Mouse (Mus musculus) fibroblast of lung, adult 2 months (primary cell): ENCODE results near the gene Grpel1.

ENCODE experiments used
- DNase-seq: peaks from one replicate; pipeline ENCODE4 v3.0.0-alpha.2; 2011; ENCODE audit warnings: low read depth

Grpel1 gene

DNA sequence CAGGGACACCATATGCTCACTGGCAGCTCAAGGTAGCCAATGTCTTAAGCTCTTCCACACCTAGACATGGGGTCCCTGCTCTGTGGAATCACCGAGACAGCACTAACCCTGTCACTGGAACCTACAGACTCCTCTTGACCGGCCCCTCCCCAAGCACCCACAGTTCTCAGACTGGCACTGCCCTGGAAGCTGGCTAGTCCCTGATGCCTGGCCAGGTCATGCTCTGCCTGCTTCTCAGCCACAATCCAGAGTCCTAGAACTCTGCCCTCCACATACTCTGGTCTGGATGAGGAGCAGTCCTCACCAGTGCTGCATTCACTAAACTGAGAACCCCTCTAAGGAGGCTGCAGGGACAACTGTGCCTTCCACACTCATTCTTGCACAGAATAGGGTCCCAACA lies 46.2 kb downstream of the Grpel1 start:
- no peak for DNase-seq

DNA sequence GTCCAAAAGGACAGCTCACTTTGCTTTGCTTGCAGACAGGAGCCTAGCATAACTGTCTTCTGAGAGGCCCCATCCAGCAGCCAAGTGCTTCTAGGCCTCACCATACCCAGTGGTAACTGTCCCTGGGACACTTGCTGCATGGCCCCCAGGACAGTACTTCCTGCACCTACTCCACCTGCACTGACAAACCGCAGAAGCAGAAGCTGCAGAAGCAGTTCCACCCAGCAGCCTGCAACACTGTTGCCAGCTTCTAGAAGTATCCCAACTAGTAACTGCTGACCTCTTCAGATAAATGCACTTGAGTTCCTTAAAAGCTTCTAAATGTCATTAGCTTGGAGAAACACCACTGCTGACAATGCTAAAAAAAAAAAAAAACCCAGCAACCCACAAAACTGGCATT lies 50.3 kb downstream of the Grpel1 start:
- DNase-seq: no peak

DNA sequence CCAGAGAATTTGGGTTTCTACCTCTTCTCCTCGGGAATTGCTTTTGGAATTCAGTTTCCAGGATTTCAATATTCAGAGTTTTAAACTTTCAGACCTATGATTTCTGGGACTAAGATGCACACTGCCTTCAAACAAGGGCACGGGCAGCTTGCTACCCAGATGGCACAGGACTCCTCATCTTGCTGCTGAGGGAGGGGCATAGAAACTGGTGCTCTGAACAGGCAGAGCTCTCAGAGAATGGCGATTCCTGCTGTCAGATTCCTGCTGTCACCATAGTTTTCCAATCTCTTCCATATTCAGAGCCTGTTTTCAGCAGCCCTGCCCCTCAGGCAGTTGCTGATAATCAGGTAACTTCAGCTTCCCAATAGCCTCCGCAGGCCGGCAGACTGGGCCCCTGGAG lies 50.8 kb downstream of the Grpel1 start:
- DNase-seq: no peak

DNA sequence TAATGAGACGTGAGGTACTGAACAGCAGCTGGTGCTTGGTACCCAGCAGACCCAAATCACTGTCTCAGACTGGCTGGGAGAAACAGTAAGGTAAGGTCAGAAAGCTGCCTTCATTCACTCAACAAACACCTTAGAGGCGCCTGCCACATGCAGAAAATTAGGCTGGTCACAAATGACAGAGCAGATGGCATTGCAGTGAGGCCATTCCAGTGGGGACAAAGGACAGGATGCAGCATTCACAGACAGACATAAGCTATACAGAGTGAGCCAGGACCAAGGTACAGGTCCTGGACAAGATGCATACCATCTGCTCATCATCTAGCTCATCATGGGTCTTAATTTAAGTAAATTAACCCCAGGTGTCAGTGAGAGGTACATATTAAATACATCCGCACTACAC lies 52.8 kb downstream of the Grpel1 start:
- no peak for DNase-seq

DNA sequence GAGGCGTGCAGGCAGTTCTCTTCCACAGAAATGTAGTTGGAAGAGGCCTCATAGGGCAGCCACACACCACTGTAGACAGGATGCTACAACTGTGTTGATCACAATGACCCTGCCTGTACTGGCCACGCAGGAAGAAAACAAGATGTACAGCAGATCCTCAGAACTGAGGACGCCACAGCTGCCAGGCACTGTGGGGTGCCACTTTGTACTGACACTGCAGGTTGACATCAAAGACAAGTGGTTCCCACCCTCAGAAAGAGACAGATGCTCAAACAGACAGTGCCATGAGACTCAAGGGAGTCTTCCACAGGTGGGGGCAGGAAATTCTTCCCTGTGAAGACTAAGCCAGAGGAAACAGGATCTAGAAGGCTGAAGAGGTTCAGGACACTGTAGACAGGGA lies 55.0 kb downstream of the Grpel1 start:
- no peak for DNase-seq

DNA sequence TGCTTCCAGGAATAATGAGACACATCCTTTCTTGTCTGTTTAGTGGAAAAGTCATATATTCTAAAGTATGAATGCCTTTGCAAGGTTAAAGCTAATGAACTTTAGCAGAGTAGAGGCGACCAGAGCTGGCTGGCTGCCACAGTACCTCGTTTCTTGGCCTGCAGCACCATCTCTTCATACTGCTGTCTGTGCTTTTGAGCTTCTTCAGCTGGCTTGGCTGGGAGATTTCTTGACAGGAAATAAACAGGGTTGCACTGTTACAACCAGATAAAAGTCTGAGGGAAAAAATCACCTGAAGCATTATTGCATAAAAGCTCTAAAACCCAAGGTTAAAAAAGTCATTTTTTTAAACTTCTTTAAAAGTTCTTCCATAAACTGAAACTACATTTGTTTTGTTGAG lies 58.0 kb downstream of the Grpel1 start:
- DNase-seq: no peak

DNA sequence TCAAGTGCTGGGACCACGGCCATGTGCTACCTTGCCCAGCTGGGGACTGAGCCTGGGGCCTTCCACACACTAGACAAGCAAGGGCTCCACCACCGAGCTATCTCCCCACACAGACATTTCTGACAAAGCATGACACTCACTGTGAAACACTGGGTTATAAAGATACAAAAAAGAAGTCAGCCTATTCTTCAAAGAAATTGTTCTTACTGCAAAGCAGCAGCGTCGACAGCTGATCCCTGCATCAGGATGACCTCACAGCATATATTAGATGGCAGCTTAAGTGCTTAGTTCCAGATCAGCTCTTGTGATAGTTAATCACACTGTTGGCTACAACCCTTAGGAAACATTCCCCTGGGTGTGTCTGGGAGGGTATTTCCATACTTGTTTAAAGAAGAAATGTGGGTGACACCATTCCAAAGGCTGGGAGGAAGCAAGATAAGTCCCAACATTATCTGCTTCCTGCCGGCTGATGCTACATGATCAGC lies 58.5 kb downstream of the Grpel1 start:
- no peak for DNase-seq
